Mouse (Mus musculus) ovary, adult 18-20 months (tissue): Measurements from ENCODE around the gene Tmem108.
"Not testable (repeated sequence)": the region's sequence is repeated elsewhere in the genome, so short reads cannot be mapped to it uniquely, and the experiment has no call there.

Experiments used
- DNase-seq: peaks from one replicate; pipeline ENCODE4 v3.0.0; 2022; ENCODE audit warnings: low spot score, mixed read lengths

Tmem108 gene

DNA sequence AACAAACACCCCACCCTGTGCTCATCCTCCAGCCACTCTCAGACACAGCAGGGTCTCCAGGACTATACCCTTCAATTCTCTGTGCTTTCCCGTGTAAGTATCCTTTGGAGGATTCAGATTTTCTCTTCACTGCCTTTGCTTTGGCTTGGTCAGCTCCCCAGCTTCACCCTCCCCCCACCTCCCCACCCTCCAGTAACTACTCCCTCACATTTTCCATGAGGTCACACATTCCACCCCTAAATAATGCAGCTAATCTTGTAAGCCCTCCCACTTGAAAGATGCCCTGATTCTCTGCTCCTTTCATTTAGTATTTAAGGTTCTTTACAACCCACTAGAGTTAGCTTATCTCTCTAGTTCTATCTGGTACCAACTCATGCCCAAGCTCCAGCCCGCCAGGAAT lies 82.4 kb downstream of the Tmem108 start:
- no peak for DNase-seq

GRCm38 (mm10) chr9:103678531-103679060 lies 83.0 kb downstream of the Tmem108 start:
- DNase-seq, result no peak

GRCm38 (mm10) chr9:103677811-103678210 lies 83.8 kb downstream of the Tmem108 start:
- no peak for DNase-seq

DNA sequence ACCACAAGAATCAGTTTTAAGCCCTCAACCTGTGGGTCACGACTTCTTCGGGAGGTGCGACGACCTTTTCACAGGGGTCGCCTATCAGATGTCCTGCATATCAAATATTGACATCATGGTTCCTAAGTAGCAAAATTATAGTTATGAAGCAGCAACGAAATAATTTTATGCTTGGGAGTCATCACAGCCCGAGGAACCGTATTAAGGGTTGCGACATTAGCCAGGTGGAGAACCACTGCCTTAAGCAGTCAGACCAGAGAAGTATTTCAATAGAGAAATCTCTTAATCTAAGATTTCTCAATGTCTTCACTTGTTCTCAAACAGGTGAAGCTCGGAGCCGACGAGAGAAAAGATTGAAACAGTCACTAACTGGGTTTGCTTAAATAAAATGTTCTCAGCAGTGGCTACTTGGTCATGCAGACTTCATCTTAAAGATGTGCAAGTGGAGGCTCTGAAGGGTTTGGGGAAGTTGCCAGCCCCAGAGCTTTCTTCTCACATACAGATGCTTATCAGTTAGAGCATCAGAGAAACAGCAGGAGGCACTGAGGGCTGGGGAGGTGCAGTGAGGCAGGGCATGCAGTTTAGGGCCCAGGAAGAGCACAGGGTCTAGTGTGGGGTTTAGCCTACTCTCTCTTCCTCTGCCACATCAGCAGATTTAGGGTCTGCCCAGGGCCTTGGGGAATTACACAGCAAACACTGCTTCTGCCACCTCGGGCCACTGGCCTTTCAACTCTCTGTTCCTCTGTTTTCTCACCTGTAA lies 85.7 kb downstream of the Tmem108 start:
- no peak for DNase-seq

- no peak for DNase-seq
Measured at GRCm38 (mm10) chr9:103672881-103673280, 88.8 kb downstream of the Tmem108 start.

DNA sequence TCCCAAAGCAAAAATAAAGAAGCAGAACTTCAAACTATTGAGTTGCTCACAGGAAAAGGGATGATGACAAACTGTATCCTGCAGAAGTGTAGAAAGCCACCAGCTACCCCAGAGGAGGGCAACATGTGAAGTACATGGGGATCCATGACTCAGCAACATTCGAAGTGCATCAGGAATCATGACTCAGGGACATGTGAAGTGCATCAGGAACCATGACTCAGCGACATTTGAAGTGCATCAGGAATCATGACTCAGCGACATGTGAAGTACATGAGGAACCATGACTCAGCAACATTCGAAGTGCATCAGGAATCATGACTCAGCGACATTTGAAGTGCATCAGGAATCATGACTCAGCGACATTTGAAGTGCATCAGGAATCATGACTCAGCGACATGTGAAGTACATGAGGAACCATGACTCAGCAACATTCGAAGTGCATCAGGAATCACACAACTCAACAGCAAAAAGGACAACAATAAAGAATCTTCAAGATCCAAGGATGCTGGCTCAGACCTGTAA lies 91.0 kb downstream of the Tmem108 start:
- DNase-seq, result not testable (repeated sequence)

DNA sequence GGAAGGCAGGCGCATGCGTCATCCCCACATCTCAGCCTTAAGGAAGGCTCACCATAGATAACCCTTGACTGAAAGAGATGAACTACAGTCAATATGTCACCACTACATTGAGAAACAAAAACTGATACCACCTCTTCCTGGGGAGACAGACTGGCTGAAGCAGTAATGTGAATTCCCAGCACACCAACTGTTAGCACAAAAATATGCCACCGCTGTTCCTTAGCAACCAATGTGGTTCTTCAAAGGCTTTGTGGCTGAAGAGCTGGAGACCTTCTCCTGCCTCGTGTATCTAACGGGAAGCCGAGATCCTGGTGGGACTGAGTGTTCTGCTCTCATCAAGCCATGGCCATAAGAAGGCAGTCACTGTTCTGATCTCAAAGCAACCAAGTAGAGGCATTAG lies 92.8 kb downstream of the Tmem108 start:
- DNase-seq, result no peak

- DNase-seq, result no peak
Measured at GRCm38 (mm10) chr9:103665817-103666216, 95.8 kb downstream of the Tmem108 start.

GRCm38 (mm10) chr9:103664151-103664550 lies 97.5 kb downstream of the Tmem108 start:
- no peak for DNase-seq

DNA sequence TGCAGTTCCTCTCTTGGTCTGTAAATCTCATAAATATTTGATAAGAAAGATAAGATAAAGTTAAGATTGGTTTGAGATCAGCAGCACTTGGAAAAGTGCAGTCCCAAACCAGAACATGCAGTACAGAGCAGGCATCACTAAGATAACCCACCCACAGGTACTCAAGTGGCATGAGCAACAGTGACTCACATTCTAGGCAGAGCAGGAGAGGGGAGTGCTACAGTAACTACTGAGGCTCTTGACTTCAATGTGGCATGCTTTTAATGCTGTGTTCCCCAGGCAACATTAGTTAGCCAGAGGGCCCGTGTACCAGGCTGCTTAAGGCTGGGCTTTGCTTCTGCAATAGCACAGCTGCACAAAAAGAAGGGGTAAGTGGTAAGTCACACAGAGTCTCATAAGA lies 99.8 kb downstream of the Tmem108 start:
- no peak for DNase-seq

DNA sequence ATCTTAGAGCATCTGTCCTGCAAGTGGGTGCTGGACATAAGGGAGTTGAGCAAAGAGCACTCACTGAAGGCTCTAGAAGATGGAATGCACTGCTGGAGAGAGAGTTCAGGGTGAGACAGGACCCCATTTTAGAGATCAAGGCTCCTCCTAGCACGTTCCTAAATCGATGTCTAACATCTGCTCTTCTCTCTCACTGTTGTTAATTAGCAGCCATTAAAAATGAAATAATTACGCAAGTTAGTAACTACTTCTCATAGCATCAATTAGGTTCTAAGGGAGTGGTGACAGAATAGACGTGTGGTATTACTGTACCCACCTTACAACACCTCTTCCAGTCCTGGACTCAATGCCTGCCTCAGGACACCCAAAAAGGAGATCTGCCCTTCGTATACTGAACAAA lies 103.7 kb downstream of the Tmem108 start:
- DNase-seq, result no peak

DNA sequence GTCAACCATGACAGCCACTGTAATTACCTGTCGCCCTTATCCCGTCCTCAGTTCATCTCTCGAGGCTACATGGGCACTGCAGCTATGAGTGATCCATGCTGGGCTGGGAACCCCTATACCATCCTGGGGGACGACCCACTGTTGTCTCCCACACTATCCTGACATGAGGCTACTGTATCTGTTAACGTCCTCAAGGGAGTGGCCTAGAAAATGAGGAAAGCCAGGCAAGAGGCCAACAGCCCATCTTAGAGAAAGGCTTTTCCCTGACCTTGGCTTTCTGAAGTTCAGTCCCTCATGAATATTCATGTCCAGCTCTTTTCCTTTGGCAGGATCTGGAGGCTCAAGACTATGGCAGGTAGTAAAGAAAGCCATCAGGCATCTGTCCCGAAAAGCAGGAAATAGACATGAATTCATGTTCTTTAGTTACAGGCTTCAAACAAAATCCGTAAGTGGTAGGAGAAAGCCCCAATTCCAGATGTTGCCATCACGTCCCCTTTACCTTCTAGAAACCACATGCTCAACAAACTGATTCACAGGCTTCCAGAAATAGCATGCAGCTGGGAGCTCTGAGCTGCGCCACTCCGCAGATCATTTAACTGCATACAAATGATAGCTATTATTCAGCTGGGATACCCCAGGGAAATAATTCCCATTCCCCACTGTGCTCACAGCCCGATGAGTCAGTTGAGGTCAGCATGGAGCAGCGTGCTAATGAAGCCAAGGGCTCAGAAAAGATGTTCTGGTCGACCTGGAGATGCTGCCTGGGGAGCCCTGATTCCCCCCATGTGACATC lies 104.3 kb downstream of the Tmem108 start:
- no peak for DNase-seq

DNA sequence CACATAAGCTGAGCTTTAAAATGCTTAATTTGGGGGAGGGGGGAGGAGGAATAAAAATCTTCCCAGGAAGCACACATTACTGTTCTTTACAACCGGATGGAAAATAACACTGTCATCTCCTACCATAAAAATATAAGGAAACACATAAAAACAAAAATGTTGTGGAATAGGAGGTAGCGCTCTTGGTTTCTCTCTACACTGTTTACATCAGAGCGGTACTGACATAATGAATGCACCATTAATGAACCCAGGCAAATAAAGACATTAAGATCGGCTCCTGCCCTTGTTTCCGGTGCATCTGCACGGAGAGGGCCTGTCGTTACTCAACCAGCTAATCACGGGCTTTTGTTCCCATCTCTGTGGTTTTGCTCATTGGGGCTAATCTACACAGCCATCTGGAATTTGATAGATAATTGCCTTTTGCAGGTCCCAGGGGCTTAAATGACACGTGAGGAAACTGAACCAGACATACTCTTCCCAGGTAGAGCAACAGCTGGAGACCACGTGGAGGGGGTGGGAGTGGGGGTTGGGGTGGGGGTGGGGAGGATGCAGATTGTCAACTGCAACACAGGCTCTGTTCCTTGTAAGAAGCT lies 107.5 kb downstream of the Tmem108 start:
- no peak for DNase-seq

DNA sequence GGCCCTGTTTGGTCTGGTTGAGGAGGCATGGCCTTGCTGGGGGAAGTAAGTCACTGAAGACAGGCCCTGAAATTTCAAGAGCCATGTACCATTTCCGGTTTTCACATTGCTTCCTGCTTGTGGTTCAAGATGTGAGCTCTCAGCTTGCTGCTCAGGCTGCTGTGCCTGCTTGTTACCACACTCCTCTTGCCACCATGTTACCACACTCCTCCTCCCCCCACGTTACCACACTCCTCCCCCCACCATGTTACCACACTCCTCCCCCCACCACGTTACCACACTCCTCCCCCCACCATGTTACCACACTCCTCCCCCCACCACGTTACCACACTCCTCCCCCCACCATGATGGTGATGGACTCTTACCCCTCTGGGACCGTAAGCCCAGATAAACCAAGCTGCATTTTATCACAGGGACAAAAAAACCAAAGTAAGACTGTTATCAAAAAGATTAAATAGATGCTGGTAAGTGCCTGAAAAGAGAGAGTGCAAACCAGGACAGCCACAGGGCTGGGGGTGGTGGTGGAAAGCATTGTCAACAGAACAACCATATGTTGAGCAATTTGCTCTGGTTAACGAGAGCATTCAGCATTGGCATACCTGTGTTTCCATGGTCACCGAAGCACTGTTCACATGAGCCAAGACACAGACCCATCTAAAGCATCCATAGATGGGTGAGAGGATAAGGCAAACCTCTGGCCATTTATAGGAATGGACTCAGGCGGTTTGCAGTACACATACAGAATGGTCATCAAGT lies 109.3 kb downstream of the Tmem108 start:
- DNase-seq, result no peak

- DNase-seq, result no peak
Measured at GRCm38 (mm10) chr9:103646605-103647004, 115.0 kb downstream of the Tmem108 start.

DNA sequence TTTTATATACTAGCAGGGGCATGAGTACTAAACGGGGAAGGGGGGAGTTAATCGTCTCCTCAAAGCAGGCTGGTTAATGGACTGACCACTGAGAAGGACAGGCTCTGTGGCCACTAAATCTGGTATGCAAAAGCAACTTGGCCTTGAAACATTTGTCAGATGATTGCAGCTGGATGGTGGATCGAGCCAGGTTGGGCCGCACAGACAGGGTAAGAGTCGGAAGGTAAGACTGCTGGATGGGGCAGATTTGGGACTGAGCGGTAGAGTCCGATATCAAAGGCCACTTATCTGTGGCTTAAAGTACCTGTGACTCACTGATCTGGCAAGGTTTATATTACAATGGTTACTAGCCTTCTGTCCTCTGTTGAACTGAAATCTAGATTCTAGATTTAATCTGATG lies 115.9 kb downstream of the Tmem108 start:
- no peak for DNase-seq

GRCm38 (mm10) chr9:103642300-103642699 lies 119.3 kb downstream of the Tmem108 start:
- no peak for DNase-seq

- DNase-seq, result no peak
Measured at GRCm38 (mm10) chr9:103641340-103641739, 120.3 kb downstream of the Tmem108 start.

DNA sequence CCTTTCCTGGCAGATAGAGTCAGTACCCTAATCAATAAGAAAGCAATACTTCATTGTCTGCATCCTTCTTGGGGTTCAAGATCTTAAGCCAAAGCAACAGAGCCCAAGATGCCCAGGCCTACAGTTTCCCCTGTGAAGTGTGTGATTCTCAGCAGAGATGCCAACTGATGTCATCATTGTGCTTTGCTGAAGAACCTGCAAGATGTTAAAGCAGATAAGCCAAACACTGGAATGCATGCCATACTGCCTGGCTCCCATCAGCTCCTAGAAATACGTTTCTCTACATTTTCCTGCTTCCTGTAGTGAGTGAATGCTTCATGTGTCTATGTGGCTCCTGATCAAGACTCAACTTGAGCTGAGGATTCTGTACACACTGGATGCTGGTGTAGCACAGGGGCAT lies 122.2 kb downstream of the Tmem108 start:
- DNase-seq, result no peak

DNA sequence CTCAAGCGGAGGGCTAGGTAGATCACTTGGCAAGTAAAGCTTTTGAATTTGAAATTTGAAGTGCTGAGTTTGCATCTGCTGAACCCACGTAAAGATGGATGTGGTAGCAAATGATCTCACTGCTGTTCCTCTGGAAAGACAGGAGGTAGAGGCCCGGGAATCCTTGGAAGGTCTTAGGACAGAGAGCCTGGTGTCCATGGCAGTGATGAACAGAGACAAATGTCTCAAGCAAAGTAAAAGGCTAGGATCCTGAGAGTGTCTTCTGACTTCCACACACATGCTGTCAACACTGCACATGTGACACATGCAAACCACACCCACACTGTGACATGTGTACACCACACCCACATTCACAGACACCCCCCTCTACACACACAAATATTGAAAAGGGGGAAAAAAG lies 124.2 kb downstream of the Tmem108 start:
- no peak for DNase-seq

DNA sequence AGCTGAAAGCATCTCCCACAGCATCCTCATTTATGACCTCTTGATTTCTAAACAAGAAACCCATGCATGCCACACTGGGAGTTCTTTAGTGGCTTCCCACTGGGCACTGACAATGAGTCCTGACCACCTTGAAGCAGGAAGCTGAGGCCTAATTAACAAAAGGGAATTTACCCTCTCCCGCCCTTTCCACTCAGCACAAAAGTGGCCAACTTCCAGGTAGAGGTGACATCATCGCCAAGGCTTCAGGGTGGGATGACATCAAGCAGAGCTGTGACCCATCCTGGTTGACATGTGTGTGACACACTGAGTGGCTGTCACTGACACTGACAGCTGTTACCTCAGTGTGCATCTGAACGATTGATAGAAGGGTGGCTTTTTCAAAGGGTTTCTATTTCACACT lies 124.8 kb downstream of the Tmem108 start:
- no peak for DNase-seq
